Mouse (Mus musculus) liver, embryonic 14.5 days (tissue): ENCODE results near the gene Cyp46a1. TPM values are rescaled to one million over a fixed set of nuclear protein-coding genes. Genes with fewer than 3 reads are reported as not detected.

Experiments used
- ATAC-seq: fragments of 200-750 bp; cut with Nextera tagmentation; 2 replicates; pipeline ENCODE4 v1.8.0; 2017; ENCODE audit warnings: moderate number of reproducible peaks, mild to moderate bottlenecking, moderate library complexity; ENCODE audit not compliant: insufficient read depth
- DNase-seq, 3 experiments: peaks; one replicate each; pipeline ENCODE4 v3.0.0-alpha.2; 2012 to 2013; ENCODE audit warnings: low read depth in 3 of 3, low spot score in 3 of 3
- H3K27ac ChIP-seq: fragments of 300-500 bp; sonication (generic); 2 replicates; pipeline ENCODE4 v1.5.1; 2014; ENCODE audit warnings: moderate library complexity, mild to moderate bottlenecking, control low read depth, inconsistent platforms
- H3K27me3 ChIP-seq: fragments of 300-500 bp; sonication (generic); 2 replicates; pipeline ENCODE4 v1.6.1; 2014; ENCODE audit warnings: mild to moderate bottlenecking, low read length, moderate library complexity; ENCODE audit not compliant: control insufficient read depth, insufficient read depth
- H3K36me3 ChIP-seq: fragments of 300-500 bp; sonication (generic); replicated peaks from 2 replicates; pipeline ENCODE4 v1.6.1; 2014; ENCODE audit warnings: low read depth; ENCODE audit not compliant: control insufficient read depth, insufficient read depth
- H3K4me1 ChIP-seq, 2 experiments: fragments of 200-500 bp in 1 of 2; fragments of 300-500 bp in 1 of 2; sonication (generic) in 1 of 2; replicated peaks; 2 replicates each; pipeline ENCODE4 v1.6.1; 2012 to 2014; ENCODE audit warnings: antibody characterized with exemption in 1 of 2, inconsistent platforms in 1 of 2, low read length in 1 of 2; ENCODE audit not compliant: control insufficient read depth in 2 of 2, insufficient read depth in 2 of 2
- H3K4me2 ChIP-seq: fragments of 300-500 bp; sonication (generic); 2 replicates; pipeline ENCODE4 v1.6.1; 2014; ENCODE audit warnings: low read depth, mild to moderate bottlenecking, control low read depth, moderate library complexity
- H3K4me3 ChIP-seq, 2 experiments: fragments of 200-500 bp in 1 of 2; fragments of 300-500 bp in 1 of 2; sonication (generic) in 1 of 2; 2 replicates each; pipeline ENCODE4 v1.5.1; 2012 to 2014; ENCODE audit warnings: low read depth in 2 of 2, low read length in 2 of 2, mild to moderate bottlenecking in 2 of 2, control low read depth in 1 of 2, inconsistent platforms in 1 of 2, moderate library complexity in 1 of 2; ENCODE audit not compliant: insufficient read depth in 1 of 2
- H3K9ac ChIP-seq: fragments of 300-500 bp; sonication (generic); replicated peaks from 2 replicates; pipeline ENCODE4 v1.6.1; 2014; ENCODE audit warnings: mild to moderate bottlenecking, control low read depth, moderate library complexity
- H3K9me3 ChIP-seq: fragments of 300-500 bp; sonication (generic); 2 replicates; pipeline ENCODE4 v1.6.1; 2016; ENCODE audit warnings: low read length, mixed read lengths; ENCODE audit not compliant: control insufficient read depth
- CTCF ChIP-seq: IDR thresholded peaks from 2 replicates; pipeline ENCODE4 v1.5.1; 2016; ENCODE audit warnings: antibody characterized with exemption, low read depth, control low read depth
- EP300 ChIP-seq: IDR thresholded peaks from 2 replicates; pipeline ENCODE4 v1.6.1; 2016; ENCODE audit warnings: antibody characterized with exemption, low read depth
- WGBS: fragments of 180-500 bp; shearing (Covaris S2); extraction: QIAGEN DNeasy Blood & Tissue Kit; methylation state at CpG from one replicate; pipeline ENCODE4 v1.1.7; 2014; ENCODE audit not compliant: insufficient replicate concordance; 5-methylcytosine and 5-hydroxymethylcytosine counted together
- polyA plus RNA-seq, 2 experiments: library from polyadenylated mRNA; depleted of rRNA in 1 of 2; stranded (reverse) in 1 of 2; unstranded in 1 of 2; fragments of >200 nt; fragmentation: Nextera tagmentation in 1 of 2; extraction: Ambion mirVana in 1 of 2; gene quantifications; 2 replicates each; pipeline versions ENCODE4 v1.2.1 to v1.2.3; 2012 to 2014

Cyp46a1 gene
- polyA plus RNA-seq, 2 experiments, result 0.11 to 0.52 TPM

- TF ChIP-seq CTCF (no peak), EP300 (no peak)
- DNase-seq, result no peak
- 53% methylated on average over 8 of the region's 8 CpGs for WGBS
- ATAC-seq, result no peak
- Histone ChIP-seq H3K9ac (no peak overlapping the region), H3K4me1 (no peaks in the 10 kb centered on the region), H3K4me2 (no peak overlapping the region), H3K4me3 (no peak overlapping the region), H3K9me3 (no peaks in the 10 kb centered on the region), H3K27ac (no peak overlapping the region), H3K36me3 (no peaks in the 10 kb centered on the region), H3K27me3 (peaks cover 8% of the 10 kb centered on the region)
Observed at GRCm38 (mm10) chr12:108348151-108348550, 14.0 kb downstream of the Cyp46a1 start.

GRCm38 (mm10) chr12:108349026-108349425 is 14.8 kb downstream of the Cyp46a1 start:
- DNase-seq (no peak), ATAC-seq (no peak)
- Histone ChIP-seq H3K27me3 (peaks cover 10% of the 10 kb centered on the region), H3K27ac (no peak overlapping the region), H3K9ac (no peak overlapping the region), H3K4me1 (no peaks in the 10 kb centered on the region), H3K4me2 (no peak overlapping the region), H3K4me3 (no peak overlapping the region), H3K9me3 (no peaks in the 10 kb centered on the region), H3K36me3 (no peaks in the 10 kb centered on the region)
- 51% methylated on average over 5 of the region's 5 CpGs for WGBS
- TF ChIP-seq EP300 (no peak), CTCF (no peak)

GRCm38 (mm10) chr12:108350931-108351330 is 16.8 kb downstream of the Cyp46a1 start:
- TF ChIP-seq CTCF, result no peak
- TF ChIP-seq EP300, result no peak
- H3K9me3 ChIP-seq, result no peaks in the 10 kb centered on the region
- H3K27ac ChIP-seq, result no peak overlapping the region
- H3K4me3 ChIP-seq, result no peak overlapping the region
- peaks cover 10% of the 10 kb centered on the region for H3K27me3 ChIP-seq
- H3K9ac ChIP-seq, result no peak overlapping the region
- no peaks in the 10 kb centered on the region for H3K36me3 ChIP-seq
- 72% methylated on average over 10 of the region's 10 CpGs for WGBS
- no peaks in the 10 kb centered on the region for H3K4me1 ChIP-seq
- ATAC-seq (no peak), DNase-seq (no peak)
- H3K4me2 ChIP-seq, result no peak overlapping the region

GRCm38 (mm10) chr12:108352371-108353136 is 18.4 kb downstream of the Cyp46a1 start:
- no peak overlapping the region for H3K27ac ChIP-seq
- ATAC-seq (no peak), DNase-seq (no peak)
- no peaks in the 10 kb centered on the region for H3K9me3 ChIP-seq
- no peak overlapping the region for H3K9ac ChIP-seq
- WGBS, result 9% methylated on average over 35 of the region's 35 CpGs
- H3K36me3 ChIP-seq, result no peaks in the 10 kb centered on the region
- H3K4me1 ChIP-seq, result no peaks in the 10 kb centered on the region
- TF ChIP-seq CTCF (no peak), EP300 (no peak)
- no peak overlapping the region for H3K4me3 ChIP-seq
- no peak overlapping the region for H3K4me2 ChIP-seq
- H3K27me3 ChIP-seq, result peaks cover 10% of the 10 kb centered on the region

GRCm38 (mm10) chr12:108354284-108354683 is 20.1 kb downstream of the Cyp46a1 start:
- Histone ChIP-seq H3K9me3 (no peaks in the 10 kb centered on the region), H3K9ac (no peak overlapping the region), H3K4me3 (no peak overlapping the region), H3K27me3 (peaks cover 10% of the 10 kb centered on the region), H3K27ac (no peak overlapping the region), H3K4me1 (no peaks in the 10 kb centered on the region), H3K36me3 (no peaks in the 10 kb centered on the region), H3K4me2 (no peak overlapping the region)
- 52% methylated on average over 2 of the region's 2 CpGs for WGBS
- ATAC-seq (no peak), DNase-seq (no peak)
- TF ChIP-seq CTCF, result no peak
- no peak for TF ChIP-seq EP300
